Mouse (Mus musculus) layer of hippocampus, postnatal 25 days (tissue): ENCODE data around the gene Mcat. TPM values are rescaled to one million over a fixed set of nuclear protein-coding genes. Genes with fewer than 3 reads are reported as not detected.

Experiments
- DNase-seq, 2 experiments: peaks; one replicate each; pipeline ENCODE4 v3.0.0; 2022; ENCODE audit warnings: mixed read lengths in 2 of 2, low spot score in 1 of 2; ENCODE audit errors: extremely low spot score in 1 of 2
- total RNA-seq, 2 experiments: library from RNA; stranded (reverse); gene quantifications; 2 replicates each; pipeline ENCODE4 v1.2.3; 2021

The Mcat gene
- total RNA-seq, 2 experiments from 2014 or later: 26.3 to 29.5 TPM

GRCm38 (mm10) chr15:83582931-83583330, 19.3 kb upstream of the Mcat start:
- no peak for DNase-seq

- DNase-seq: no peak
These were observed 13.1 kb upstream of the Mcat start for GRCm38 (mm10) chr15:83576651-83577050.

- DNase-seq: no peak
These were observed 12.0 kb upstream of the Mcat start for GRCm38 (mm10) chr15:83575543-83575942.

- no peak for DNase-seq
These were observed 11.3 kb upstream of the Mcat start for GRCm38 (mm10) chr15:83574731-83575351.

GRCm38 (mm10) chr15:83573606-83574005, 10.0 kb upstream of the Mcat start:
- DNase-seq: no peak

GRCm38 (mm10) chr15:83572132-83572531, 8.5 kb upstream of the Mcat start:
- DNase-seq: no peak

GRCm38 (mm10) chr15:83571636-83572035, 8.0 kb upstream of the Mcat start:
- DNase-seq: no peak

GRCm38 (mm10) chr15:83570641-83571040, 7.1 kb upstream of the Mcat start:
- no peak for DNase-seq

GRCm38 (mm10) chr15:83569682-83570081, 6.1 kb upstream of the Mcat start:
- DNase-seq: no peak

GRCm38 (mm10) chr15:83568544-83568943, 5.0 kb upstream of the Mcat start:
- no peak for DNase-seq

GRCm38 (mm10) chr15:83567728-83568127, 4.1 kb upstream of the Mcat start:
- DNase-seq: no peak

- no peak for DNase-seq
These were observed 2.4 kb upstream of the Mcat start for GRCm38 (mm10) chr15:83566006-83566405.

- DNase-seq: no peak
These were observed 1.8 kb upstream of the Mcat start for GRCm38 (mm10) chr15:83565434-83565833.

- DNase-seq: no peak
These were observed 467 bp upstream of the Mcat start for GRCm38 (mm10) chr15:83563857-83564651.

GRCm38 (mm10) chr15:83562626-83563270, 839 bp downstream of the Mcat start:
- DNase-seq: peak in 1 of 2 experiments; percentile 42

- no peak for DNase-seq
These were observed 2.6 kb downstream of the Mcat start for GRCm38 (mm10) chr15:83560941-83561477.

GRCm38 (mm10) chr15:83555161-83555974, 8.2 kb downstream of the Mcat start:
- DNase-seq: peak; percentile 77 to 84

- no peak for DNase-seq
These were observed 9.8 kb downstream of the Mcat start for GRCm38 (mm10) chr15:83553831-83554230.

GRCm38 (mm10) chr15:83550137-83550536, 13.4 kb downstream of the Mcat start:
- DNase-seq: no peak

- DNase-seq: no peak
These were observed 16.4 kb downstream of the Mcat start for GRCm38 (mm10) chr15:83547144-83547543.
